Mouse (Mus musculus) cortical plate, adult 2 months (tissue): ENCODE results near the gene Pip5k1c.

ENCODE experiments used
- CTCF ChIP-seq: fragments of 200-500 bp; IDR thresholded peaks from 2 replicates; pipeline ENCODE4 v1.5.1; 2011; ENCODE audit warnings: mild to moderate bottlenecking, control low read depth, low read length; ENCODE audit not compliant: insufficient read depth; ENCODE audit errors: extremely low read depth
- POLR2A ChIP-seq: fragments of 200-500 bp; IDR thresholded peaks from 2 replicates; pipeline ENCODE4 v1.6.1; 2011; ENCODE audit warnings: mild to moderate bottlenecking, low read length, control low read depth; ENCODE audit not compliant: insufficient read depth; ENCODE audit errors: extremely low read depth

DNA sequence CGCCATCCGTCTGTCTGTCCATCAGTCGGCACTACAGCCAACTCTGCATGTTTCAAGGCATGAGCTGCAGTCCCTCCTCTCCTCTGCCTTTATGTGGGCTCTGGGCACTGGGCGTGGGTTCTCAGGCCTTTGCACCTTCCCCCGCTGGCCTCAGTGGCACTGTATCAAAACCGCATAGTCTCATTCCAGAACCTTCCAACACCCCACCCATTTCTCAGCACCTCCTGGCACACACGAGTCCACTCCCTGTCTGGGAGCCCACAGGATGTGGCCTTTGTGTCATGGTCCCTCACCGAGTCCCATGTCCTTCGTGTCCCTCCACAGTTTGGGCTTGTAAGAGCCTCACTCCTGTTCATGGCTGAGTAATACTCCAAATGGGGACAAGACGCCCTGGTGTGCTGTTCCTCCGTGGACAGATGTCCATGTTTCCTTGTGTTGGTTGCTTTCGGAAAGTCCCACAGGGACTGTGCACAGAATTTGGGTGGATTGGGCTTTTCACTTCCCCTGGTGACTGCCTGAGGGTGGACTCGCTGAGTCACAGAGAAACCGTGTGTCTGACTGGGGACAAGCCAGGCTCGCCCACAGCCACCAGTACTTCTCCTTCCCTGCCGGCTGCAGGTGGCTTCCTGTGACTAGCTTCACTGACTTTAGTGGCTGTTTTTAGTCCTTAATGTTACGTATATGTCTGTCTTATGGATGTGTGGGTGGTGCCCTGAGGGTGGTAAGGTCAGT lies 5.8 kb downstream of the Pip5k1c start:
- TF ChIP-seq CTCF (no peak), POLR2A (0 out of 2 replicates have a peak, but pooled peaks have one; percentile 31)
